In the genomic region with DNA sequence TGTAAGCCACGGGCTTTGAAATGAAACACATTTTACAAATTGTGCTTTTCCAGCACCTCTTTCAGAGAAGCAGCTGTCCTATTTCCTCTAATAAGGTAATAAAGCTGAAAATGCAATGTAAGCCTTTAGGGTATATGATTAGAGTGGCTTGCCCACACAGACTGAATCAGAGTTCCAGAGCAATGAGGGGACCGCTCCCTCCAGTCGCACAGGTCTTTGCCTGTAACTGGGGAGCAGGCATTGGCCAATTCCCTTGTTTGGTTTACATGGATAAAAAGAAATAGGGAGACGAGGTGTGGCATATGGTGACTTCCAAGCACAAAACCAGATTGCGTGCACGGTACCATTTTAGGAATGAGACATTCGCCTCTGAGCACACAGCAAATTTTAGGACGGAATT, we compare ENCODE assay signal across 29 mouse cellular contexts.
DNase-seq lines count a peak whose midpoint lies in the region; ATAC-seq lines count a peak whose summit lies in the region.
"Had no signal": no experiment of that assay in that cellular context is flagged by ENCODE, and none has a peak within 500 bp of the region (broad histone marks: within the 10 kb centered on the region; RNA-seq: fewer than 3 reads in every experiment).

No protein-coding gene starts in this region.

- H3K36me3 ChIP-seq in limb, embryonic 11.5 days (ENCODE audit: control insufficient read depth, insufficient read depth, low read length) = no peaks in the 10 kb centered on the region
- H3K36me3 ChIP-seq: embryonic facial prominence, embryonic 13.5 days; embryonic facial prominence, embryonic 15.5 days; forebrain, embryonic 10.5 days; forebrain, embryonic 15.5 days; G1E had no signal

- H3K4me2 ChIP-seq in limb, embryonic 11.5 days (ENCODE audit: low read depth, severe bottlenecking) = no peak overlapping the region
- H3K4me2 ChIP-seq: embryonic facial prominence, embryonic 13.5 days; embryonic facial prominence, embryonic 15.5 days; forebrain, embryonic 13.5 days; forebrain, embryonic 15.5 days had no signal

- no peak for DNase-seq in frontal cortex, postnatal 10 days (ENCODE audit: low spot score in 2 of 2)
- peak; percentile 13 for DNase-seq in right cerebral cortex, postnatal 25 days
- no peak for DNase-seq in right cerebral cortex, postnatal 4 days
- no peak for DNase-seq in limb, embryonic 11.5 days (ENCODE audit: low spot score)
- no peak for DNase-seq in spleen, postnatal 14 days (ENCODE audit: low spot score in 2 of 2)
- DNase-seq: adrenal gland, adult 8-10 months; adrenal gland, postnatal 14 days; adrenal gland, postnatal 36 days; B cell, adult 2 months; cerebellum, adult 11 months; cerebellum, adult 18-20 months; cerebellum, adult 8-10 months; cerebellum, adult 9-11 months; cerebellum, postnatal 14 days; cerebellum, postnatal 36 days; embryo, embryonic 11 days had no signal

- H3K4me3 ChIP-seq in limb, embryonic 11.5 days (ENCODE audit: low read depth, low read length) = no peak overlapping the region
- H3K4me3 ChIP-seq: embryonic facial prominence, embryonic 13.5 days; embryonic facial prominence, embryonic 15.5 days; erythroblast, embryonic 14.5 days; forebrain, embryonic 10.5 days; forebrain, embryonic 13.5 days; forebrain, embryonic 15.5 days had no signal

- peak; percentile 73 for ATAC-seq in frontal cortex, adult (ENCODE audit: low TSS enrichment)
- no peak for ATAC-seq in limb, embryonic 11.5 days (ENCODE audit: insufficient number of reproducible peaks, low FRiP score, low TSS enrichment, low read depth)
- no peak for ATAC-seq in megakaryocyte-erythroid progenitor cell, adult 5-6 weeks (replicated peaks; ENCODE audit: low FRiP score, low TSS enrichment, poor library complexity, severe bottlenecking)
- ATAC-seq: activated CD4-positive, CD25-positive, alpha-beta regulatory T cell, adult 4 months; CD4-positive, CD25-positive, alpha-beta regulatory T cell, adult 4 months; forebrain, embryonic 13.5 days; forebrain, embryonic 15.5 days; Patski had no signal

- H3K4me1 ChIP-seq in limb, embryonic 11.5 days (ENCODE audit: control insufficient read depth, insufficient read depth, low read length) = peaks cover 2% of the 10 kb centered on the region; the same call in 1 of the 2 replicates
- H3K4me1 ChIP-seq: embryonic facial prominence, embryonic 15.5 days; forebrain, embryonic 10.5 days; forebrain, embryonic 13.5 days; forebrain, embryonic 15.5 days had no signal

- no peaks in the 10 kb centered on the region for H3K9me3 ChIP-seq in limb, embryonic 11.5 days (ENCODE audit: control insufficient read depth, low read length)
- H3K9me3 ChIP-seq: embryonic facial prominence, embryonic 13.5 days; embryonic facial prominence, embryonic 15.5 days; forebrain, embryonic 10.5 days; forebrain, embryonic 13.5 days; forebrain, embryonic 15.5 days; G1E had no signal

- peak overlapping the region; percentile 47; the same call in 1 of the 2 replicates for H3K27ac ChIP-seq in limb, embryonic 11.5 days (replicated peaks; ENCODE audit: low read depth, low read length)
- H3K27ac ChIP-seq: embryonic facial prominence, embryonic 13.5 days; embryonic facial prominence, embryonic 15.5 days; forebrain, embryonic 10.5 days; forebrain, embryonic 13.5 days; forebrain, embryonic 15.5 days had no signal

- 52% methylated on average over 8 of the region's 8 CpGs for WGBS in limb, embryonic 11.5 days

- no peak overlapping the region for H3K9ac ChIP-seq in limb, embryonic 11.5 days (ENCODE audit: low read length)
- H3K9ac ChIP-seq: embryonic facial prominence, embryonic 13.5 days; embryonic facial prominence, embryonic 15.5 days; forebrain, embryonic 13.5 days; forebrain, embryonic 15.5 days had no signal

- H3K27me3 ChIP-seq in limb, embryonic 11.5 days (ENCODE audit: control insufficient read depth, insufficient read depth, low read length) = no peaks in the 10 kb centered on the region
- H3K27me3 ChIP-seq: CH12.LX; embryonic facial prominence, embryonic 13.5 days; embryonic facial prominence, embryonic 15.5 days; forebrain, embryonic 13.5 days; forebrain, embryonic 15.5 days had no signal
